Mouse (Mus musculus): ENCODE data around the gene Pa2g4. TPM values are rescaled to one million over a fixed set of nuclear protein-coding genes. Genes with fewer than 3 reads are reported as not detected.

The Pa2g4 gene
- total and polyA plus RNA-seq, 3 experiments: 232 to 663 (median 298) TPM

- Histone ChIP-seq H3K9me3 (replicated peaks; ENCODE audit: insufficient read depth, low read length) (no peaks in the 10 kb centered on the region), H3K36me3 (ENCODE audit: control insufficient read depth in 1 of 2, insufficient read depth in 2 of 2, low read length in 2 of 2) (peaks cover 24 to 33% of the 10 kb centered on the region in 2 experiments), H3K27me3 (ENCODE audit: control insufficient read depth in 1 of 2, insufficient read depth in 2 of 2, low read length in 2 of 2) (no peaks in the 10 kb centered on the region), H3K9ac (ENCODE audit: control insufficient read depth, low read depth, low read length, poor library complexity, severe bottlenecking) (peak overlapping the region; percentile 94), H3K79me2 (ENCODE audit: control insufficient read depth, insufficient read depth, low read length, poor library complexity) (peaks cover 42% of the 10 kb centered on the region), H3K4me3 (ENCODE audit: control insufficient read depth in 1 of 2, insufficient read depth in 1 of 2, low read depth in 2 of 2, low read length in 2 of 2) (peak overlapping the region; percentile 63 to 72), H3K4me1 (ENCODE audit: control insufficient read depth in 1 of 2, insufficient read depth in 2 of 2, low read length in 2 of 2) (peaks cover 0 to 11% of the 10 kb centered on the region in 2 experiments; a peak in 3 of 4 replicates), H3K27ac (ENCODE audit: control insufficient read depth, low read depth, low read length) (peak overlapping the region; percentile 32; the same call in 1 of the 2 replicates)
- TF ChIP-seq SMC3 (IDR thresholded peaks at IDR 0.05; ENCODE audit: low read depth, low read length) (no peak), USF1 (IDR thresholded peaks at IDR 0.05; ENCODE audit: low read depth, low read length) (peak; percentile 49), ETS1 (IDR thresholded peaks at IDR 0.05; ENCODE audit: low read depth, low read length) (no peak), MAX (IDR thresholded peaks at IDR 0.05; ENCODE audit: low read length) (0 out of 2 replicates have a peak, but pooled peaks have one; percentile 7), RCOR1 (IDR thresholded peaks at IDR 0.05; ENCODE audit: low read depth, low read length) (no peak), MEF2A (IDR thresholded peaks at IDR 0.05; ENCODE audit: extremely low read depth, insufficient replicate concordance, low read depth, low read length, poor library complexity, severe bottlenecking) (no peak), NELFE (IDR thresholded peaks at IDR 0.05; ENCODE audit: low read depth, low read length) (no peak)
- no peak for DNase-seq (ENCODE audit: low read depth, low spot score)
These were observed 2.2 kb downstream of the Pa2g4 start for GRCm38 (mm10) chr10:128563544-128563943.

- Histone ChIP-seq H3K9ac (ENCODE audit: control insufficient read depth, low read depth, low read length, poor library complexity, severe bottlenecking) (no peak overlapping the region), H3K36me3 (ENCODE audit: control insufficient read depth in 1 of 2, insufficient read depth in 2 of 2, low read length in 2 of 2) (peaks cover 0 to 17% of the 10 kb centered on the region in 2 experiments; a peak in 2 of 4 replicates), H3K27ac (ENCODE audit: control insufficient read depth, low read depth, low read length) (no peak overlapping the region), H3K9me3 (replicated peaks; ENCODE audit: insufficient read depth, low read length) (no peaks in the 10 kb centered on the region), H3K27me3 (ENCODE audit: control insufficient read depth in 1 of 2, insufficient read depth in 2 of 2, low read length in 2 of 2) (no peaks in the 10 kb centered on the region), H3K4me1 (ENCODE audit: control insufficient read depth in 1 of 2, insufficient read depth in 2 of 2, low read length in 2 of 2) (no peaks in the 10 kb centered on the region), H3K4me3 (ENCODE audit: control insufficient read depth in 1 of 2, insufficient read depth in 1 of 2, low read depth in 2 of 2, low read length in 2 of 2) (no peak overlapping the region), H3K79me2 (ENCODE audit: control insufficient read depth, insufficient read depth, low read length, poor library complexity) (peaks cover 2% of the 10 kb centered on the region; the same call in 1 of the 2 replicates)
- TF ChIP-seq CHD2 (IDR thresholded peaks at IDR 0.05; ENCODE audit: low read length) (0 out of 2 replicates have a peak, but pooled peaks have one; percentile 9), CTCF (IDR thresholded peaks at IDR 0.05 in 2 of 3, conservative IDR thresholded peaks at IDR 0.05 in 1 of 3; ENCODE audit: control insufficient read depth in 1 of 3, insufficient read depth in 1 of 3, low read depth in 2 of 3, low read length in 3 of 3, poor library complexity in 1 of 3, severe bottlenecking in 1 of 3) (no peak), POLR2AphosphoS2 (IDR thresholded peaks at IDR 0.05; ENCODE audit: low read length) (0 out of 2 replicates have a peak, but pooled peaks have one; percentile 39), ZKSCAN1 (IDR thresholded peaks at IDR 0.05; ENCODE audit: low read depth, low read length) (no peak), POLR2A (IDR thresholded peaks at IDR 0.05; ENCODE audit: control insufficient read depth in 1 of 2, insufficient read depth in 1 of 2, low read depth in 1 of 2, low read length in 2 of 2, poor library complexity in 1 of 2) (peak in 1 of 2 experiments; percentile 15; a peak in 1 of 4 replicates)
- DNase-seq (ENCODE audit: low read depth, low spot score): peak; percentile 44
These were observed 8.8 kb downstream of the Pa2g4 start for GRCm38 (mm10) chr10:128556963-128557362.

GRCm38 (mm10) chr10:128556286-128556685 lies 9.5 kb downstream of the Pa2g4 start:
- Histone ChIP-seq H3K27ac (ENCODE audit: control insufficient read depth, low read depth, low read length) (no peak overlapping the region), H3K4me3 (ENCODE audit: control insufficient read depth in 1 of 2, insufficient read depth in 1 of 2, low read depth in 2 of 2, low read length in 2 of 2) (no peak overlapping the region), H3K27me3 (ENCODE audit: control insufficient read depth in 1 of 2, insufficient read depth in 2 of 2, low read length in 2 of 2) (no peaks in the 10 kb centered on the region), H3K79me2 (ENCODE audit: control insufficient read depth, insufficient read depth, low read length, poor library complexity) (no peaks in the 10 kb centered on the region), H3K9ac (ENCODE audit: control insufficient read depth, low read depth, low read length, poor library complexity, severe bottlenecking) (no peak overlapping the region), H3K4me1 (ENCODE audit: control insufficient read depth in 1 of 2, insufficient read depth in 2 of 2, low read length in 2 of 2) (no peaks in the 10 kb centered on the region), H3K9me3 (replicated peaks; ENCODE audit: insufficient read depth, low read length) (no peaks in the 10 kb centered on the region), H3K36me3 (ENCODE audit: control insufficient read depth in 1 of 2, insufficient read depth in 2 of 2, low read length in 2 of 2) (peaks cover 0 to 15% of the 10 kb centered on the region in 2 experiments; a peak in 2 of 4 replicates)
- peak; percentile 73 for DNase-seq (ENCODE audit: low read depth, low spot score)
- no peak for TF ChIP-seq ZNF384 (IDR thresholded peaks at IDR 0.05; ENCODE audit: low read depth, low read length)
- TF ChIP-seq USF1 (IDR thresholded peaks at IDR 0.05; ENCODE audit: low read depth, low read length): no peak
- TF ChIP-seq CHD1 (IDR thresholded peaks at IDR 0.05; ENCODE audit: low read depth, low read length): no peak
- TF ChIP-seq EP300 (IDR thresholded peaks at IDR 0.05; ENCODE audit: low read depth in 1 of 2, low read length in 2 of 2): no peak
- 0 out of 2 replicates have a peak, but pooled peaks have one; percentile 28 for TF ChIP-seq HCFC1 (IDR thresholded peaks at IDR 0.05; ENCODE audit: low read depth, low read length)
- TF ChIP-seq SIN3A (IDR thresholded peaks at IDR 0.05; ENCODE audit: low read length): peak; percentile 20; the same call in 1 of the 2 replicates
- TF ChIP-seq UBTF (IDR thresholded peaks at IDR 0.05; ENCODE audit: borderline replicate concordance, insufficient read depth, low read depth, low read length): no peak
- peak; percentile 59 for TF ChIP-seq SMC3 (IDR thresholded peaks at IDR 0.05; ENCODE audit: low read depth, low read length)
- no peak for TF ChIP-seq ZMIZ1 (IDR thresholded peaks at IDR 0.05; ENCODE audit: low read depth, low read length)
- no peak for TF ChIP-seq ZC3H11A (IDR thresholded peaks at IDR 0.05; ENCODE audit: low read depth, low read length)
- no peak for TF ChIP-seq MAX (IDR thresholded peaks at IDR 0.05; ENCODE audit: low read length)
- no peak for TF ChIP-seq POLR2A (IDR thresholded peaks at IDR 0.05; ENCODE audit: control insufficient read depth in 1 of 2, insufficient read depth in 1 of 2, low read depth in 1 of 2, low read length in 2 of 2, poor library complexity in 1 of 2)
- no peak for TF ChIP-seq GATA1 (IDR thresholded peaks at IDR 0.05; ENCODE audit: low read depth, low read length)
- no peak for TF ChIP-seq GABPA (IDR thresholded peaks at IDR 0.05; ENCODE audit: low read depth, low read length)
- no peak for TF ChIP-seq TBP (IDR thresholded peaks at IDR 0.05; ENCODE audit: low read depth, low read length)
- TF ChIP-seq TCF12 (IDR thresholded peaks at IDR 0.05; ENCODE audit: low read depth, low read length): no peak
- TF ChIP-seq CTCF (IDR thresholded peaks at IDR 0.05 in 2 of 3, conservative IDR thresholded peaks at IDR 0.05 in 1 of 3; ENCODE audit: control insufficient read depth in 1 of 3, insufficient read depth in 1 of 3, low read depth in 2 of 3, low read length in 3 of 3, poor library complexity in 1 of 3, severe bottlenecking in 1 of 3): peak; percentile 27 to 57 (median 37); a peak in 5 of 6 replicates
- TF ChIP-seq TAL1 (IDR thresholded peaks at IDR 0.05; ENCODE audit: low read length): no peak
